Mouse (Mus musculus) CH12.LX (cell line): ENCODE measurements around the gene Rab6a.
"Not testable (repeated sequence)": the region's sequence is repeated elsewhere in the genome, so short reads cannot be mapped to it uniquely, and the experiment has no call there.

Experiments
- CTCF ChIP-seq, 2 experiments: IDR thresholded peaks in 1 of 2; conservative IDR thresholded peaks in 1 of 2; 2 replicates each; pipeline ENCODE4 v1.5.1; 2011 to 2012; ENCODE audit warnings: low read depth in 2 of 2, low read length in 2 of 2, improper control_type of control experiment in 1 of 2, inconsistent platforms in 1 of 2, mild to moderate bottlenecking in 1 of 2, moderate library complexity in 1 of 2
- EP300 ChIP-seq: IDR thresholded peaks from 2 replicates; pipeline ENCODE4 v1.6.1; 2011; ENCODE audit warnings: low read length, improper control_type of control experiment
- JUND ChIP-seq: conservative IDR thresholded peaks from 2 replicates; pipeline ENCODE4 v1.6.1; 2011; ENCODE audit warnings: low read depth, low read length, improper control_type of control experiment
- MAFK ChIP-seq: IDR thresholded peaks from 2 replicates; pipeline ENCODE4 v1.6.1; 2011; ENCODE audit warnings: low read length, improper control_type of control experiment; ENCODE audit not compliant: insufficient replicate concordance
- NELFE ChIP-seq: IDR thresholded peaks from 2 replicates; pipeline ENCODE4 v1.6.1; 2011; ENCODE audit warnings: low read depth, low read length, improper control_type of control experiment
- PAX5 ChIP-seq: IDR thresholded peaks from 2 replicates; pipeline ENCODE4 v1.6.1; 2012; ENCODE audit warnings: low read length, inconsistent platforms, mixed read lengths
- POLR2A ChIP-seq: IDR thresholded peaks from 2 replicates; pipeline ENCODE4 v1.6.1; 2011; ENCODE audit warnings: low read depth, mild to moderate bottlenecking, improper control_type of control experiment, low read length
- POLR2AphosphoS2 ChIP-seq: IDR thresholded peaks from 2 replicates; pipeline ENCODE4 v1.6.1; 2011; ENCODE audit warnings: low read depth, low read length, improper control_type of control experiment
- RAD21 ChIP-seq: IDR thresholded peaks from 2 replicates; pipeline ENCODE4 v1.6.1; 2011; ENCODE audit warnings: low read depth, mild to moderate bottlenecking, low read length, improper control_type of control experiment, moderate library complexity
- TBP ChIP-seq: conservative IDR thresholded peaks from 2 replicates; pipeline ENCODE4 v1.6.1; 2011; ENCODE audit warnings: low read depth, low read length, improper control_type of control experiment
- USF1 ChIP-seq: IDR thresholded peaks from 2 replicates; pipeline ENCODE4 v1.6.1; 2014; ENCODE audit warnings: low read depth, mild to moderate bottlenecking, inconsistent platforms, low read length, improper control_type of control experiment
- ZMIZ1 ChIP-seq: IDR thresholded peaks from 2 replicates; pipeline ENCODE4 v1.6.1; 2012; ENCODE audit warnings: low read depth, mild to moderate bottlenecking, inconsistent platforms, low read length, improper control_type of control experiment
- ZNF384 ChIP-seq: IDR thresholded peaks from 2 replicates; pipeline ENCODE4 v1.6.1; 2012; ENCODE audit warnings: low read depth, low read length, improper control_type of control experiment, inconsistent platforms

GRCm38 (mm10) chr7:100567238-100567637 is 40.0 kb upstream of the Rab6a start:
- TF ChIP-seq CTCF (conservative IDR thresholded peaks at IDR 0.05 in 1 of 2, IDR thresholded peaks at IDR 0.05 in 1 of 2; ENCODE audit: low read depth in 2 of 2, low read length in 2 of 2): peak in 1 of 2 experiments; percentile 44; a peak in 2 of 4 replicates
- TF ChIP-seq RAD21: peak; percentile 11
- not testable (repeated sequence) for TF ChIP-seq NELFE, JUND, ZNF384, ZMIZ1, POLR2A, POLR2AphosphoS2, EP300, USF1, MAFK, TBP, PAX5
